Mouse (Mus musculus): ENCODE results near the gene Zmynd8. TPM values are rescaled to one million over a fixed set of nuclear protein-coding genes. Genes with fewer than 3 reads are reported as not detected.

The Zmynd8 gene
- total and polyA plus RNA-seq, 3 experiments, result 54.5 to 153 (median 82.4) TPM

DNA sequence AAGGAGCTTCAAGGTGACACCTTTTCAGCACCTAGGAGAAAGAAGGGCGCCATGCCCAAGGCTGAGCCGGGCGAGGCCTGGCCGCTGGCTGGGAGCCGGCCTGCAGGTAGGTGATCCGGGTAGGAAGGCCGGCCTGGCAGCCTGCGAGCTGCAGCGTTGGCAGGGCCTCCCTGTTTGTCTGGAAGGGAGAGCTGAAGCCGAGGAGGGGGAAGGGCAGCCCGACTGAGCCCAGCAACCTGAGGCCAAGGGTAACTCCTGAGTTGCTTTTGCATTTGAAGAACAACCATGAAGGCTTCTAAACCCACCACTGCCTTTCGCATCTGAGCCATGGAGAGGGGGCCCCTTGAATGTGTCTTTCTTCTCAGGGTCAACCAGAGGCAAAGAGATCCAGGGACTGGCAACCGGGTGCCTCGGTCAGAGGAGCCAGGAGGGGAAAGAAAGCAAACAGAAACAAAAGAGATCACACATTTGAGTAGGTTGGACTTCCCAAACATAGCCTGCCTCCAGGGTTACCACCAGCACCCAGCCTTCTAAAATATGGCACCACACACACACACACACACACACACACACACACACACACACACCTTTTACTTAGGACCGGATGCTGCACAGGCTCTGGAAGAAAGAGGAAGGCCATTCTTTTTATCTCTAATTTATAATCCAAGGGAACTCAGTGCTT lies 18.2 kb downstream of the Zmynd8 start:
- ATAC-seq (ENCODE audit: extremely low read depth, insufficient number of reproducible peaks, low FRiP score, poor library complexity, severe bottlenecking), result no peak
- peaks cover 94% of the 10 kb centered on the region for H3K4me1 ChIP-seq (ENCODE audit: insufficient read depth, low read depth, low read length)
- no peaks in the 10 kb centered on the region for H3K27me3 ChIP-seq (ENCODE audit: insufficient read depth, low read length)
- peak overlapping the region; percentile 68 for H3K4me3 ChIP-seq (ENCODE audit: low read depth, low read length)
- no peak for TF ChIP-seq GATA1 (IDR thresholded peaks at IDR 0.05; ENCODE audit: borderline replicate concordance, low read length)
- no peak for TF ChIP-seq CTCF (IDR thresholded peaks at IDR 0.05; ENCODE audit: low read depth, low read length)
- no peak for TF ChIP-seq POLR2AphosphoS5 (IDR thresholded peaks at IDR 0.05; ENCODE audit: insufficient replicate concordance, low read depth, low read length)
- TF ChIP-seq TAL1 (conservative IDR thresholded peaks at IDR 0.05; ENCODE audit: low read depth, low read length), result no peak
- no peak for TF ChIP-seq GATA2 (IDR thresholded peaks at IDR 0.05; ENCODE audit: borderline replicate concordance, low read depth, low read length)
- no peaks in the 10 kb centered on the region for H3K9me3 ChIP-seq (replicated peaks)
- no peak for DNase-seq (ENCODE audit: low spot score)
- peaks cover 68% of the 10 kb centered on the region for H3K36me3 ChIP-seq (replicated peaks)

GRCm38 (mm10) chr2:165879403-165880178 lies 19.2 kb downstream of the Zmynd8 start:
- peaks cover 79% of the 10 kb centered on the region for H3K36me3 ChIP-seq (replicated peaks)
- TF ChIP-seq TAL1 (conservative IDR thresholded peaks at IDR 0.05; ENCODE audit: low read depth, low read length) (no peak), GATA1 (IDR thresholded peaks at IDR 0.05; ENCODE audit: borderline replicate concordance, low read length) (no peak), POLR2AphosphoS5 (IDR thresholded peaks at IDR 0.05; ENCODE audit: insufficient replicate concordance, low read depth, low read length) (no peak), GATA2 (IDR thresholded peaks at IDR 0.05; ENCODE audit: borderline replicate concordance, low read depth, low read length) (no peak), CTCF (IDR thresholded peaks at IDR 0.05; ENCODE audit: low read depth, low read length) (no peak)
- peaks cover 96% of the 10 kb centered on the region for H3K4me1 ChIP-seq (ENCODE audit: insufficient read depth, low read depth, low read length)
- H3K27me3 ChIP-seq (ENCODE audit: insufficient read depth, low read length), result no peaks in the 10 kb centered on the region
- no peak for ATAC-seq (ENCODE audit: extremely low read depth, insufficient number of reproducible peaks, low FRiP score, poor library complexity, severe bottlenecking)
- no peak for DNase-seq (ENCODE audit: low spot score)
- peak overlapping the region; percentile 68; the same call in 1 of the 2 replicates for H3K4me3 ChIP-seq (ENCODE audit: low read depth, low read length)
- no peaks in the 10 kb centered on the region for H3K9me3 ChIP-seq (replicated peaks)

- H3K36me3 ChIP-seq (replicated peaks), result peaks cover 85% of the 10 kb centered on the region
- H3K4me1 ChIP-seq (ENCODE audit: insufficient read depth, low read depth, low read length), result peaks cover 97% of the 10 kb centered on the region
- TF ChIP-seq CTCF (IDR thresholded peaks at IDR 0.05; ENCODE audit: low read depth, low read length) (no peak), GATA1 (IDR thresholded peaks at IDR 0.05; ENCODE audit: borderline replicate concordance, low read length) (no peak), POLR2AphosphoS5 (IDR thresholded peaks at IDR 0.05; ENCODE audit: insufficient replicate concordance, low read depth, low read length) (no peak), TAL1 (conservative IDR thresholded peaks at IDR 0.05; ENCODE audit: low read depth, low read length) (no peak), GATA2 (IDR thresholded peaks at IDR 0.05; ENCODE audit: borderline replicate concordance, low read depth, low read length) (no peak)
- H3K4me3 ChIP-seq (ENCODE audit: low read depth, low read length), result no peak overlapping the region; the same call in 1 of the 2 replicates
- no peak for DNase-seq (ENCODE audit: low spot score)
- H3K9me3 ChIP-seq (replicated peaks), result no peaks in the 10 kb centered on the region
- no peaks in the 10 kb centered on the region for H3K27me3 ChIP-seq (ENCODE audit: insufficient read depth, low read length)
- no peak for ATAC-seq (ENCODE audit: extremely low read depth, insufficient number of reproducible peaks, low FRiP score, poor library complexity, severe bottlenecking)
Measured at GRCm38 (mm10) chr2:165878907-165879361, 19.9 kb downstream of the Zmynd8 start.

- DNase-seq (ENCODE audit: low spot score) (no peak), ATAC-seq (ENCODE audit: extremely low read depth, insufficient number of reproducible peaks, low FRiP score, poor library complexity, severe bottlenecking) (no peak)
- H3K27me3 ChIP-seq (ENCODE audit: insufficient read depth, low read length), result no peaks in the 10 kb centered on the region
- peaks cover 98% of the 10 kb centered on the region for H3K4me1 ChIP-seq (ENCODE audit: insufficient read depth, low read depth, low read length)
- H3K4me3 ChIP-seq (ENCODE audit: low read depth, low read length), result no peak overlapping the region
- H3K9me3 ChIP-seq (replicated peaks), result no peaks in the 10 kb centered on the region
- TF ChIP-seq GATA1 (IDR thresholded peaks at IDR 0.05; ENCODE audit: borderline replicate concordance, low read length), result no peak
- no peak for TF ChIP-seq TAL1 (conservative IDR thresholded peaks at IDR 0.05; ENCODE audit: low read depth, low read length)
- no peak for TF ChIP-seq CTCF (IDR thresholded peaks at IDR 0.05; ENCODE audit: low read depth, low read length)
- TF ChIP-seq GATA2 (IDR thresholded peaks at IDR 0.05; ENCODE audit: borderline replicate concordance, low read depth, low read length), result no peak
- no peak for TF ChIP-seq POLR2AphosphoS5 (IDR thresholded peaks at IDR 0.05; ENCODE audit: insufficient replicate concordance, low read depth, low read length)
- H3K36me3 ChIP-seq (replicated peaks), result peaks cover 93% of the 10 kb centered on the region
Measured at GRCm38 (mm10) chr2:165878021-165878585, 20.7 kb downstream of the Zmynd8 start.

GRCm38 (mm10) chr2:165877180-165877579 lies 21.6 kb downstream of the Zmynd8 start:
- DNase-seq (ENCODE audit: low spot score) (no peak), ATAC-seq (ENCODE audit: extremely low read depth, insufficient number of reproducible peaks, low FRiP score, poor library complexity, severe bottlenecking) (no peak)
- no peak for TF ChIP-seq GATA2 (IDR thresholded peaks at IDR 0.05; ENCODE audit: borderline replicate concordance, low read depth, low read length)
- no peak for TF ChIP-seq CTCF (IDR thresholded peaks at IDR 0.05; ENCODE audit: low read depth, low read length)
- TF ChIP-seq GATA1 (IDR thresholded peaks at IDR 0.05; ENCODE audit: borderline replicate concordance, low read length), result no peak
- TF ChIP-seq POLR2AphosphoS5 (IDR thresholded peaks at IDR 0.05; ENCODE audit: insufficient replicate concordance, low read depth, low read length), result no peak
- no peak for TF ChIP-seq TAL1 (conservative IDR thresholded peaks at IDR 0.05; ENCODE audit: low read depth, low read length)
- Histone ChIP-seq H3K4me3 (ENCODE audit: low read depth, low read length) (no peak overlapping the region), H3K9me3 (replicated peaks) (no peaks in the 10 kb centered on the region), H3K4me1 (ENCODE audit: insufficient read depth, low read depth, low read length) (peaks cover 94% of the 10 kb centered on the region), H3K36me3 (replicated peaks) (peaks cover 91% of the 10 kb centered on the region), H3K27me3 (ENCODE audit: insufficient read depth, low read length) (no peaks in the 10 kb centered on the region)

All from G1E (cell line).